Mouse (Mus musculus) ES-E14 (cell line): ENCODE results near the gene Dock11. TPM values are rescaled to one million over a fixed set of nuclear protein-coding genes. Genes with fewer than 3 reads are reported as not detected.

ENCODE experiments used
- DNase-seq: peaks from one replicate; pipeline ENCODE4 v3.0.0-alpha.2; 2013; ENCODE audit warnings: low read depth, low spot score
- H3K27ac ChIP-seq: 2 replicates; pipeline ENCODE4 v1.5.1; 2012; ENCODE audit warnings: low read depth, mild to moderate bottlenecking, low read length, moderate library complexity, mixed read lengths; ENCODE audit not compliant: poor library complexity, insufficient read depth, severe bottlenecking
- H3K36me3 ChIP-seq: 2 replicates; pipeline ENCODE4 v1.6.1; 2012; ENCODE audit warnings: mild to moderate bottlenecking, low read length, moderate library complexity, mixed read lengths; ENCODE audit not compliant: control insufficient read depth, poor library complexity, insufficient read depth, severe bottlenecking
- H3K4me1 ChIP-seq, 2 experiments: fragments of 150-350 bp in 1 of 2; sonication (generic) in 1 of 2; 2 replicates each; pipeline ENCODE4 v1.6.1; 2012; ENCODE audit warnings: low read length in 2 of 2, mild to moderate bottlenecking in 1 of 2, mixed read lengths in 1 of 2; ENCODE audit not compliant: control insufficient read depth in 2 of 2, insufficient read depth in 2 of 2, poor library complexity in 1 of 2
- H3K4me3 ChIP-seq, 2 experiments: fragments of 150-350 bp in 1 of 2; sonication (generic) in 1 of 2; 2 replicates each; pipeline ENCODE4 v1.5.1; 2012; ENCODE audit warnings: low read length in 2 of 2, low read depth in 1 of 2, mild to moderate bottlenecking in 1 of 2, mixed read lengths in 1 of 2; ENCODE audit not compliant: insufficient read depth in 1 of 2, poor library complexity in 1 of 2, severe bottlenecking in 1 of 2
- H3K9ac ChIP-seq: 2 replicates; pipeline ENCODE4 v1.6.1; 2012; ENCODE audit warnings: low read depth, mild to moderate bottlenecking, low read length, mixed read lengths; ENCODE audit not compliant: poor library complexity, insufficient read depth, severe bottlenecking
- H3K9me3 ChIP-seq: fragments of 150-350 bp; sonication (generic); 2 replicates; pipeline ENCODE4 v1.6.1; 2012; ENCODE audit warnings: low read depth, mild to moderate bottlenecking, low read length; ENCODE audit not compliant: control insufficient read depth, insufficient read depth
- CHD2 ChIP-seq: IDR thresholded peaks from 2 replicates; pipeline ENCODE4 v1.6.1; 2014; ENCODE audit warnings: mild to moderate bottlenecking, low read depth, low read length, inconsistent platforms
- HCFC1 ChIP-seq: IDR thresholded peaks from 2 replicates; pipeline ENCODE4 v1.6.1; 2012; ENCODE audit warnings: low read length, inconsistent platforms, borderline replicate concordance; ENCODE audit not compliant: insufficient read depth
- MAFK ChIP-seq: IDR thresholded peaks from 2 replicates; pipeline ENCODE4 v1.6.1; 2014; ENCODE audit warnings: mild to moderate bottlenecking, low read depth, low read length, inconsistent platforms; ENCODE audit not compliant: insufficient read depth
- ZC3H11A ChIP-seq: IDR thresholded peaks from 2 replicates; pipeline ENCODE4 v1.6.1; 2012; ENCODE audit warnings: low read depth, mild to moderate bottlenecking, inconsistent platforms, low read length, borderline replicate concordance
- ZNF384 ChIP-seq: IDR thresholded peaks from 2 replicates; pipeline ENCODE4 v1.6.1; 2012; ENCODE audit warnings: low read depth, low read length, inconsistent platforms
- in situ Hi-C, 2 experiments: fragments of 600-800 bp; cut with MboI; formaldehyde crosslinking; loops; one replicate each; pipeline ENCODE4 v1.15.1; 2025; ENCODE audit warnings: low sequenced_read_pairs in 2 of 2, inconsistent platforms in 1 of 2; ENCODE audit not compliant: unreplicated experiment in 2 of 2
- total RNA-seq: library from RNA; depleted of rRNA; stranded (reverse); fragments of 300-350 nt; gene quantifications from 2 replicates; pipeline ENCODE4 v1.2.3, GENCODE M21; 2012

Dock11 gene
- total RNA-seq, 1 experiment = 11.0 TPM

- H3K9me3 ChIP-seq = no peaks in the 10 kb centered on the region
- H3K4me3 ChIP-seq = no peak overlapping the region
- TF ChIP-seq MAFK (no peak), CHD2 (no peak), ZC3H11A (no peak), ZNF384 (no peak), HCFC1 (no peak)
- no peak overlapping the region for H3K27ac ChIP-seq
- no peaks in the 10 kb centered on the region for H3K36me3 ChIP-seq
- in situ Hi-C loops = loop anchor here in 1 of 2 experiments (25.0 kb wide), 1 partner anchor 104 kb away; no protein-coding TSS in a partner anchor
- DNase-seq = no peak
- no peaks in the 10 kb centered on the region for H3K4me1 ChIP-seq
- H3K9ac ChIP-seq = no peak overlapping the region
These were observed 44.3 kb downstream of the Dock11 start for GRCm38 (mm10) chrX:35932952-35933351.

GRCm38 (mm10) chrX:35938112-35938511 is 49.5 kb downstream of the Dock11 start:
- DNase-seq = no peak
- Histone ChIP-seq H3K9ac (no peak overlapping the region), H3K4me3 (no peak overlapping the region), H3K36me3 (no peaks in the 10 kb centered on the region), H3K4me1 (no peaks in the 10 kb centered on the region), H3K9me3 (no peaks in the 10 kb centered on the region), H3K27ac (no peak overlapping the region)
- in situ Hi-C loops = loop anchor here in 1 of 2 experiments (25.0 kb wide), 1 partner anchor 99 kb away; no protein-coding TSS in a partner anchor
- TF ChIP-seq ZC3H11A = no peak

DNA sequence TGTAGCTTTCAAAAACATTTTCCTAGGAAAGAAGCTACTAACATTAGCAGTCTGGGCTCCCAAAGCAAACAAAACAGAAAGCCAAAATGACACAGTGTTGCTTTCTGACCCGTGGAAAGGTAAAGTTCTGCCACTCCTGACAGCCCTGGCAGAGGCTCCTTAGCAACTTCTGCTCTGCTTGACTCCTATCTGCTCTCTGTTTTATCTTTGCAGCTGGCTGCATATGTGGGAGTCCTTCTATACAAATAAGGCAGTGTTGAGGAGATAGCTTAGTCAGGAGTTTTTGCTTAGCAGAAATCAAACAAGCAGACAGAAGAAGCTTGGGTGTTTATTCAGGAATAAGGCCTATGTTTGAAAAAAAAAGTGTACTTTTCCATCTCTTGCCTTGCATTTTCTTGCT is 57.8 kb downstream of the Dock11 start:
- in situ Hi-C loops = loop anchor here in 1 of 2 experiments (25.0 kb wide), 1 partner anchor 91 kb away; no protein-coding TSS in a partner anchor
- TF ChIP-seq ZC3H11A (no peak), ZNF384 (no peak), MAFK (no peak), HCFC1 (no peak), CHD2 (no peak)
- H3K9me3 ChIP-seq = no peaks in the 10 kb centered on the region

DNA sequence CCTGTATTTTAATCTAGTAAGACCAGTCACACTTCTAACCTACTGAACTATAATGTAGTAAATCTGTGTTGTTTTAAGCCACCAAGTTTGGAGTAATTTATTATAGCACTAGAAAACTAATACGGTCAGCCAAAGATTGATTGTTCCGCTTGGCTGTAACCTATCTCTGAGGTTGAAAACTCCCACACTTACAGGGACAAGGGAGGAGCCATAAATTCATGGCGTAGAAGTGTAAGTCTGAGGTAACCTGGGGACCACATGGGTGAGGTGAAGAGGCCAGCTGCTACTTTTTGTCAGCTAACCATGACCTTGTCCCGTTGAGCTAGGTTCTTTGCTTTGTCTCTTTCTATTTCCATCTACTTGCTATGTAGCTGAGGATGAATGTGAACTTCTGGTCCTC is 61.5 kb downstream of the Dock11 start:
- no peak for DNase-seq
- in situ Hi-C loops = no loop called here
- H3K4me1 ChIP-seq = no peaks in the 10 kb centered on the region
- H3K4me3 ChIP-seq = no peak overlapping the region
- H3K9me3 ChIP-seq = no peaks in the 10 kb centered on the region
- H3K36me3 ChIP-seq = no peaks in the 10 kb centered on the region
- no peak overlapping the region for H3K27ac ChIP-seq
- TF ChIP-seq ZC3H11A = no peak
- TF ChIP-seq CHD2 = no peak
- no peak for TF ChIP-seq HCFC1
- no peak for TF ChIP-seq MAFK
- no peak for TF ChIP-seq ZNF384
- no peak overlapping the region for H3K9ac ChIP-seq

More for the DNA sequence above, 57.8 kb downstream of the Dock11 start:
- DNase-seq = no peak
- no peak overlapping the region for H3K27ac ChIP-seq
- no peaks in the 10 kb centered on the region for H3K4me1 ChIP-seq
- H3K9ac ChIP-seq = no peak overlapping the region
- H3K4me3 ChIP-seq = no peak overlapping the region
- H3K36me3 ChIP-seq = no peaks in the 10 kb centered on the region

- no peak for TF ChIP-seq ZNF384
- TF ChIP-seq CHD2 = no peak
- no peak for TF ChIP-seq ZC3H11A
- TF ChIP-seq MAFK = no peak
- TF ChIP-seq HCFC1 = no peak
- H3K4me1 ChIP-seq = no peaks in the 10 kb centered on the region
- H3K27ac ChIP-seq = no peak overlapping the region
- H3K9me3 ChIP-seq = no peaks in the 10 kb centered on the region
- H3K36me3 ChIP-seq = no peaks in the 10 kb centered on the region
- no peak overlapping the region for H3K9ac ChIP-seq
- H3K4me3 ChIP-seq = no peak overlapping the region
- in situ Hi-C loops = no loop called here
- no peak for DNase-seq
These were observed 63.3 kb downstream of the Dock11 start for GRCm38 (mm10) chrX:35951945-35952344.
